Mouse (Mus musculus): Measurements from ENCODE around the gene Ctse. TPM values are rescaled to one million over a fixed set of nuclear protein-coding genes. Genes with fewer than 3 reads are reported as not detected.

Ctse gene
- polyA plus RNA-seq, 1 experiment from 2014 or later, result 0.13 TPM

DNA sequence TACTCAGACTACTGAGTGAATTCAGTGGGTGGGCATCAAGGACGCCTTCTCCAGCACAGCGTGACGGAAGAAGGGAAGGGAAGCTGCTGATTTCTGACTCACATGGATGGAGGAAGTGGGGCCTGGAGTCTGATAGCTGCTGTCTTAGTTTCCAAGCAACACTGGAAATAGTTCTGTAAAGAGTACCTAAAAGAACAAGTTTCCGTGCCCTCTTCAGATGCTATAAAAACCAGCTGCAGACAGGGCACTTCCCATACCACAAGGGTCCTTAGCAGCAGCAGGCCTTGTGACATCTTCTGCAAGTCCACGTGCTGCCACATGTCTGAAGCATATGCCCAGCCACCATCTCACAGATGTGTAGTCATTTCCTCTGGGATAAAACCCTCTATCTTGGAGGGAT lies 41.5 kb downstream of the Ctse start:
- no peaks in the 10 kb centered on the region for H3K27me3 ChIP-seq (ENCODE audit: control insufficient read depth, insufficient read depth, low read length)
- 93% methylated on average over 5 of the region's 5 CpGs for WGBS
- H3K9me3 ChIP-seq (ENCODE audit: control insufficient read depth, low read length), result no peaks in the 10 kb centered on the region
- no peak overlapping the region for H3K4me2 ChIP-seq (ENCODE audit: low read depth, severe bottlenecking)
- H3K36me3 ChIP-seq (ENCODE audit: control insufficient read depth, insufficient read depth, low read length), result no peaks in the 10 kb centered on the region
- no peaks in the 10 kb centered on the region for H3K4me1 ChIP-seq (ENCODE audit: control insufficient read depth, insufficient read depth, low read length)
- ATAC-seq (ENCODE audit: insufficient number of reproducible peaks, low FRiP score, low TSS enrichment, low read depth), result no peak
- H3K27ac ChIP-seq (replicated peaks; ENCODE audit: low read depth, low read length), result no peak overlapping the region
- no peak overlapping the region for H3K9ac ChIP-seq (ENCODE audit: low read length)
- no peak for DNase-seq (ENCODE audit: low spot score)
- no peak overlapping the region for H3K4me3 ChIP-seq (ENCODE audit: low read depth, low read length)

DNA sequence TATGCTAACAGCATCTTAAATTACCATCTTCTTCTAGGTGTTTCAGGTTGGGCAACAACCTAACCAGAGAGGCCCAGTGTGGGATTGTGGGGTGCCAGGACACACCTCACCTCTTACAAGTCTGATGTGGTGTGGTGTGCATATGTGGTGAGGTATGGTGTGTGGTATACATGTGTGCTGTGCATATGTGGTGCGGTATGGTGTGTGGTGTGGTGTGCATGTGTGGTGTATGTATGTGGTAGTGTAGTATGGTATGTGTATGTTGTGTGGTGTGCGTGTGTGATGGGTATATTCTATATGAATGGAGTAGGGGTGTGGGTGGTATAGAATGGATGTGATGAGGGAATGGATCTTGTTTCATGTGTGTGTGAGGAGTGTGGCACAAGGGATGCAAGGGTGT lies 49.6 kb downstream of the Ctse start:
- no peaks in the 10 kb centered on the region for H3K4me1 ChIP-seq (ENCODE audit: control insufficient read depth, insufficient read depth, low read length)
- DNase-seq (ENCODE audit: low spot score) (no peak), ATAC-seq (ENCODE audit: insufficient number of reproducible peaks, low FRiP score, low TSS enrichment, low read depth) (no peak)
- no peaks in the 10 kb centered on the region for H3K36me3 ChIP-seq (ENCODE audit: control insufficient read depth, insufficient read depth, low read length)
- H3K27me3 ChIP-seq (ENCODE audit: control insufficient read depth, insufficient read depth, low read length), result no peaks in the 10 kb centered on the region
- H3K9me3 ChIP-seq (ENCODE audit: control insufficient read depth, low read length), result no peaks in the 10 kb centered on the region
- 96% methylated on average over 2 of the region's 2 CpGs for WGBS
- no peak overlapping the region for H3K9ac ChIP-seq (ENCODE audit: low read length)
- H3K4me3 ChIP-seq (ENCODE audit: low read depth, low read length), result no peak overlapping the region
- no peak overlapping the region for H3K4me2 ChIP-seq (ENCODE audit: low read depth, severe bottlenecking)
- H3K27ac ChIP-seq (replicated peaks; ENCODE audit: low read depth, low read length), result no peak overlapping the region

DNA sequence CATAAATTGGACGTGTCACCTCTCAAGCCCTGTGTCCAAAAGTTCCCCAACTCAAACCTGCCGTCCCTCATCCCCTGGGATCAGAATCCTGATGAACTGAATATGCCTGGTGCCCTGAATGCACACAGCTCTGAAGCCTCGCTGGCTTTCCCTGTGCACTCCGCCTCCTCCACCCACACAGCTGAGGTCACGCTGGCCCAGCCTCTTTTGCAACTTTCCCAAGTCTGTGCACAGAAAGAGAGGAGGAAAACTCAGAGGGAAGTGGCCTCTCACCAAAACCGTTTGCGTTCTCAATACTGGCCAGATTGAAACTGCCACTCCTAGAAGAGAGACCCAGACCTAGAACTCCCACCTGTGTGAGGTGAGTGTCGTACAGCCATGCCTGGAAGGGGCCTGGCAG lies 50.4 kb downstream of the Ctse start, which contains the start of gene Rab7b:
TSS of gene Rab7b (plus strand) at position 221 of the 400 bp plus-strand sequence.
- WGBS, result 65% methylated on average over 8 of the region's 8 CpGs
- no peaks in the 10 kb centered on the region for H3K36me3 ChIP-seq (ENCODE audit: control insufficient read depth, insufficient read depth, low read length)
- no peaks in the 10 kb centered on the region for H3K4me1 ChIP-seq (ENCODE audit: control insufficient read depth, insufficient read depth, low read length)
- no peaks in the 10 kb centered on the region for H3K9me3 ChIP-seq (ENCODE audit: control insufficient read depth, low read length)
- DNase-seq (ENCODE audit: low spot score) (no peak), ATAC-seq (ENCODE audit: insufficient number of reproducible peaks, low FRiP score, low TSS enrichment, low read depth) (no peak)
- no peak within 1 kb of the TSS for H3K4me2 ChIP-seq (ENCODE audit: low read depth, severe bottlenecking)
- H3K27ac ChIP-seq (replicated peaks; ENCODE audit: low read depth, low read length), result no peak within 1 kb of the TSS
- no peak within 1 kb of the TSS for H3K9ac ChIP-seq (ENCODE audit: low read length)
- H3K27me3 ChIP-seq (ENCODE audit: control insufficient read depth, insufficient read depth, low read length), result no peaks in the 10 kb centered on the region
- H3K4me3 ChIP-seq (ENCODE audit: low read depth, low read length), result no peak within 1 kb of the TSS

DNA sequence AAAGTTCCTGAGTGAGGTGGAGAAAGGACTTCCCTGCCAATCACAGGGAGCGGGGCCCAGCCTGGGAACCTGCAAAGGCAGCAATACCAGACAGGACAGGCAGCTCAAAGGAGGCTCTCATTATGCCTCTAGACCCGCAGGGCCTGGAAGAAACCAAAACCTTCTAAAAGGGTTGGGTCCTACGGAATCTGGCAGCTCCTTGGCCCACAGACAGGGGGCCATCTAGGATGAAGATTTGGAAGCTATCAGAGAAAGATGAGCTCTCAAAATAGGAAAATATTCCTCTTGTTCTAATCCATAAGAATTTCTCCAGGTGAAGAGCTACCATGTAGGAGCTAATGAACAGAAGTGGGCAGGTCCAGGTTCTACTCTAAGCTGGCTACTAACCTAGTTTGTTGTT lies 50.9 kb downstream of the Ctse start:
- ATAC-seq (ENCODE audit: insufficient number of reproducible peaks, low FRiP score, low TSS enrichment, low read depth), result no peak
- no peak for DNase-seq (ENCODE audit: low spot score)

DNA sequence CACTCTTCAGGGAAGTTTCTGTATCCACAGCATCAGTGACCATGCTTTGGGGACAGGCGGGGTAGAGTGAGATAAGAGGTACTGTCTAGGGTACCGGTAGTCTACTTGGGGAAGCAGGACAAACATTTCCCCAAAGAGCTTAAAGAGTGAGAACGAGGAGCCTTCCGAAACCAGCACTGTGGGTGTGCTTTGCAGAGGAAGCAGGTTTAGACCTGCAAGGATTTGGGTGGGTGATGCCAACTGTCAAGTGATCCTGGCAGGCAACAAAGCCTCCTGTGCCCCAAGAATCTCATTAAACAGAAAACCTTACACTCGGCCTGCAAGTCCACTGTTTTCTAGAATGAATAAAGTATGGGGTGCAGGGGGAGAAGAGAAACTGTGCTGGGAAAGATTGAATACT lies 51.8 kb downstream of the Ctse start:
- H3K36me3 ChIP-seq (ENCODE audit: control insufficient read depth, insufficient read depth, low read length), result no peaks in the 10 kb centered on the region
- no peaks in the 10 kb centered on the region for H3K27me3 ChIP-seq (ENCODE audit: control insufficient read depth, insufficient read depth, low read length)
- DNase-seq (ENCODE audit: low spot score) (no peak), ATAC-seq (ENCODE audit: insufficient number of reproducible peaks, low FRiP score, low TSS enrichment, low read depth) (no peak)
- H3K4me1 ChIP-seq (ENCODE audit: control insufficient read depth, insufficient read depth, low read length), result no peaks in the 10 kb centered on the region
- no peaks in the 10 kb centered on the region for H3K9me3 ChIP-seq (ENCODE audit: control insufficient read depth, low read length)
- no peak overlapping the region for H3K4me2 ChIP-seq (ENCODE audit: low read depth, severe bottlenecking)
- no peak overlapping the region for H3K4me3 ChIP-seq (ENCODE audit: low read depth, low read length)
- no peak overlapping the region for H3K27ac ChIP-seq (replicated peaks; ENCODE audit: low read depth, low read length)
- no peak overlapping the region for H3K9ac ChIP-seq (ENCODE audit: low read length)
- 87% methylated on average over 5 of the region's 5 CpGs for WGBS

More for the DNA sequence above, 50.9 kb downstream of the Ctse start:
- H3K4me3 ChIP-seq (ENCODE audit: low read depth, low read length), result no peak overlapping the region
- no peak overlapping the region for H3K9ac ChIP-seq (ENCODE audit: low read length)
- no peaks in the 10 kb centered on the region for H3K9me3 ChIP-seq (ENCODE audit: control insufficient read depth, low read length)
- no peaks in the 10 kb centered on the region for H3K36me3 ChIP-seq (ENCODE audit: control insufficient read depth, insufficient read depth, low read length)
- no peak overlapping the region for H3K27ac ChIP-seq (replicated peaks; ENCODE audit: low read depth, low read length)
- H3K27me3 ChIP-seq (ENCODE audit: control insufficient read depth, insufficient read depth, low read length), result no peaks in the 10 kb centered on the region
- H3K4me1 ChIP-seq (ENCODE audit: control insufficient read depth, insufficient read depth, low read length), result no peaks in the 10 kb centered on the region
- WGBS, result 77% methylated on average over 3 of the region's 3 CpGs
- H3K4me2 ChIP-seq (ENCODE audit: low read depth, severe bottlenecking), result no peak overlapping the region

DNA sequence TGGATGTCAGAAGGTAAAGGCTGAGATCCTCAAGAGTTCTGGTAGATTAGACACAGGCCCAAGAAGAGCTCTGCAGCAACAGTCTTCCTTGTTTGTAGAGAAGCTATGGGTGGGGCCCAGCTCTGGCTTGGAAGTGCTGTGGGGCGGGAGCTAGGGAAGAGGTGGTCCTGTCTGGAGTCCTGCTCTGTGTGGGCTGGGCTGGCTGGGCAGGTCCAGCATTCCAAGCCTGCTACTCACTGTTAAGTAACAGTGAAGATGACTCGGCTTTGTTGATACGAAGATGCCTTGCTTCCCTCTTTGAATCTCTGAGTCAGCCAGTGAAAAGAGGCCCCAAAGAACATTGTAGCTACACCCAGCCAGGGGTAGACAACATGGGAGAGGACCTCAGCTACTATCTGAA lies 52.3 kb downstream of the Ctse start:
- DNase-seq (ENCODE audit: low spot score), result no peak
- ATAC-seq (ENCODE audit: insufficient number of reproducible peaks, low FRiP score, low TSS enrichment, low read depth), result no peak

DNA sequence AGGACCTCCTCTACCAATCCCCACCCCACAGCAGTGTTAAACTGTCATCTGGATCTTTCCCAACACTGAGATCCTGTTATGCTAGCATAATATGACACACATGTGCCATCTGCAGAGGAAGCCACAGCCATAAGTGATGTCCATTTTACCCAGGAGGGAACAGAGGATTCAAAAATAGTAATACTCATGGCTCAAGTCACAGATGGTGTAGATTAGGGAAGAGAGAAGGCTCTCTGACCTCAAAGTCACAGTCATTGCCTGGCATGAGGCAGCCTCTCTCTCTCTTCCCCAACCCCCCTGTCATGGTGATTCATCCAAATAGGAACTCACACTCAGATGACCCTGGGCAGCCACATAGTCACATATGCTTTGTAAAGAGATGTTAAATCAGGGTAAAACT lies 53.2 kb downstream of the Ctse start:
- ATAC-seq (ENCODE audit: insufficient number of reproducible peaks, low FRiP score, low TSS enrichment, low read depth), result no peak
- no peak for DNase-seq (ENCODE audit: low spot score)
- H3K27ac ChIP-seq (replicated peaks; ENCODE audit: low read depth, low read length), result no peak overlapping the region
- H3K4me3 ChIP-seq (ENCODE audit: low read depth, low read length), result no peak overlapping the region
- H3K9ac ChIP-seq (ENCODE audit: low read length), result no peak overlapping the region
- H3K36me3 ChIP-seq (ENCODE audit: control insufficient read depth, insufficient read depth, low read length), result no peaks in the 10 kb centered on the region; the same call in 1 of the 2 replicates
- no peaks in the 10 kb centered on the region for H3K27me3 ChIP-seq (ENCODE audit: control insufficient read depth, insufficient read depth, low read length)
- no peaks in the 10 kb centered on the region for H3K4me1 ChIP-seq (ENCODE audit: control insufficient read depth, insufficient read depth, low read length)
- no peak overlapping the region for H3K4me2 ChIP-seq (ENCODE audit: low read depth, severe bottlenecking)
- no peaks in the 10 kb centered on the region for H3K9me3 ChIP-seq (ENCODE audit: control insufficient read depth, low read length)

More for the DNA sequence above, 52.3 kb downstream of the Ctse start:
- Histone ChIP-seq H3K27me3 (ENCODE audit: control insufficient read depth, insufficient read depth, low read length) (no peaks in the 10 kb centered on the region), H3K9me3 (ENCODE audit: control insufficient read depth, low read length) (no peaks in the 10 kb centered on the region), H3K4me1 (ENCODE audit: control insufficient read depth, insufficient read depth, low read length) (no peaks in the 10 kb centered on the region), H3K36me3 (ENCODE audit: control insufficient read depth, insufficient read depth, low read length) (no peaks in the 10 kb centered on the region; the same call in 1 of the 2 replicates), H3K9ac (ENCODE audit: low read length) (no peak overlapping the region), H3K4me2 (ENCODE audit: low read depth, severe bottlenecking) (no peak overlapping the region), H3K27ac (replicated peaks; ENCODE audit: low read depth, low read length) (no peak overlapping the region), H3K4me3 (ENCODE audit: low read depth, low read length) (no peak overlapping the region)
- 62% methylated on average over 3 of the region's 3 CpGs for WGBS

DNA sequence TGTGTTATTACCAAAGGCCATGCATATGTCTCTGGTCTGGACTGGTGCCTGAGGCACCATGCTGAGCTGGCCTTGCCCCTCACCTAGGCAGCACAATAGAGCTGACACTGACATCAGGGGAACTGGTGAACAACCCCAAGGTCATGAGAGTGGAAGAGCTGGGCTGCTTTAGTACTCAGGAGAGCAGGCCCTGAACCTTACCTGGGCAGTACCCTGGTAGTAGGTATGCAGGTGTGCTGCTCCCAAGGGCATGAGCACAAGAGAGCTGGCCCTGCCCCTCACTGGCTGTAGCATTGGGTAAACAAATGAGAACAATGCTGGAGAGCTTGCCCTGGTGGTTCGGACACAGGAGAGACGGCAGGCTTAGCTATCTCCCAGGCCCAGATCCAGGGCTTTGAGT lies 57.2 kb downstream of the Ctse start:
- Histone ChIP-seq H3K27me3 (ENCODE audit: control insufficient read depth, insufficient read depth, low read length) (no peaks in the 10 kb centered on the region), H3K36me3 (ENCODE audit: control insufficient read depth, insufficient read depth, low read length) (no peaks in the 10 kb centered on the region; the same call in 1 of the 2 replicates), H3K4me3 (ENCODE audit: low read depth, low read length) (no peak overlapping the region), H3K4me2 (ENCODE audit: low read depth, severe bottlenecking) (no peak overlapping the region), H3K4me1 (ENCODE audit: control insufficient read depth, insufficient read depth, low read length) (no peaks in the 10 kb centered on the region), H3K9me3 (ENCODE audit: control insufficient read depth, low read length) (no peaks in the 10 kb centered on the region), H3K27ac (replicated peaks; ENCODE audit: low read depth, low read length) (no peak overlapping the region), H3K9ac (ENCODE audit: low read length) (no peak overlapping the region)
- 86% methylated on average over 2 of the region's 2 CpGs for WGBS
- no peak for ATAC-seq (ENCODE audit: insufficient number of reproducible peaks, low FRiP score, low TSS enrichment, low read depth)
- no peak for DNase-seq (ENCODE audit: low spot score)

DNA sequence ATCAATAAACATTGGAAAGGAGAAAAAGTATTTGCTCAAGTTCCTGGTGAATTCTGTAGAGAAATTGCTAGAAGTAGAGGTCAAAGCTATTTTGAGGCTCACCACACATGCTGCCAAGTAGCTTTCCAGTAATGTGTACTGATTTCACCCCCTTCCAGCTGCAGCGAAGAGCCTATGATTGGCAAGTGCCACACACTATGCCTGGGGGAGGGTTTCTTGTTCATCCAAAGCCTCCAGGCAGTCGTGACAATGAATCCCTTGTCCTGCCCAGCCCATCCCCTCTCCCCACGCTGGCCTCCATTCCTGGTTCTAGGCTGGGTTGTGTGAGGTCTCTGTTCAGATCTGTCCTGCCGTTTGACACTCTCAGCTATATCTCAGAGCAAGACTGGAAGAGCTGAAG lies 58.2 kb downstream of the Ctse start:
- ATAC-seq (ENCODE audit: insufficient number of reproducible peaks, low FRiP score, low TSS enrichment, low read depth), result no peak
- H3K9ac ChIP-seq (ENCODE audit: low read length), result no peak overlapping the region
- no peak overlapping the region for H3K27ac ChIP-seq (replicated peaks; ENCODE audit: low read depth, low read length)
- no peak overlapping the region for H3K4me2 ChIP-seq (ENCODE audit: low read depth, severe bottlenecking)
- no peaks in the 10 kb centered on the region for H3K4me1 ChIP-seq (ENCODE audit: control insufficient read depth, insufficient read depth, low read length)
- no peaks in the 10 kb centered on the region; the same call in 1 of the 2 replicates for H3K36me3 ChIP-seq (ENCODE audit: control insufficient read depth, insufficient read depth, low read length)
- DNase-seq (ENCODE audit: low spot score), result no peak
- H3K9me3 ChIP-seq (ENCODE audit: control insufficient read depth, low read length), result no peaks in the 10 kb centered on the region
- WGBS, result 80% methylated on average over 4 of the region's 4 CpGs
- no peak overlapping the region for H3K4me3 ChIP-seq (ENCODE audit: low read depth, low read length)
- H3K27me3 ChIP-seq (ENCODE audit: control insufficient read depth, insufficient read depth, low read length), result no peaks in the 10 kb centered on the region
